Mouse (Mus musculus): ENCODE results near the gene Sstr5.

GRCm38 (mm10) chr17:25502599-25502998, 5.5 kb upstream of the Sstr5 start:
- no peak for TF ChIP-seq MAX (IDR thresholded peaks at IDR 0.05; ENCODE audit: low read depth)
- TF ChIP-seq POLR2A (IDR thresholded peaks at IDR 0.05; ENCODE audit: insufficient read length, low read depth) = no peak
- no peak for TF ChIP-seq REST (IDR thresholded peaks at IDR 0.05; ENCODE audit: insufficient read depth, insufficient read length)
- TF ChIP-seq CEBPB (IDR thresholded peaks at IDR 0.05; ENCODE audit: insufficient read depth, poor library complexity, severe bottlenecking) = no peak
- no peak for TF ChIP-seq E2F4 (IDR thresholded peaks at IDR 0.05; ENCODE audit: insufficient read depth)
- TF ChIP-seq TCF3 (IDR thresholded peaks at IDR 0.05; ENCODE audit: insufficient read length, low read depth) = no peak
- TF ChIP-seq POLR2AphosphoS2 (IDR thresholded peaks at IDR 0.05; ENCODE audit: insufficient read length, low read depth) = no peak
- TF ChIP-seq TCF12 (IDR thresholded peaks at IDR 0.05; ENCODE audit: insufficient read depth, poor library complexity, severe bottlenecking) = no peak
- peak in 2 of 3 experiments; percentile 60 to 81 for TF ChIP-seq MYOG (IDR thresholded peaks at IDR 0.05; ENCODE audit: control insufficient read depth in 1 of 3, insufficient read depth in 1 of 3, insufficient read length in 2 of 3, low read depth in 2 of 3)
